Mouse (Mus musculus) C2C12 (cell line): Measurements from ENCODE around the gene Ctxn1. TPM values are rescaled to one million over a fixed set of nuclear protein-coding genes. Genes with fewer than 3 reads are reported as not detected.

ENCODE experiments used
- H3K27me3 ChIP-seq: one replicate; pipeline ENCODE4 v1.6.1; 2011; ENCODE audit not compliant: control insufficient read depth, insufficient read depth, insufficient read length
- H3K36me3 ChIP-seq: one replicate; pipeline ENCODE4 v1.6.1; 2011; ENCODE audit not compliant: control insufficient read depth, insufficient read depth
- H3K4me3 ChIP-seq: one replicate; pipeline ENCODE4 v1.5.1; 2011; ENCODE audit warnings: mild to moderate bottlenecking, control low read depth; ENCODE audit not compliant: poor library complexity, insufficient read depth, severe bottlenecking
- H3K79me2 ChIP-seq: one replicate; pipeline ENCODE4 v1.6.1; 2011; ENCODE audit not compliant: control insufficient read depth, insufficient read depth
- H3K79me3 ChIP-seq: one replicate; pipeline ENCODE4 v1.6.1; 2011; ENCODE audit warnings: low read depth, control low read depth
- H3ac ChIP-seq: one replicate; pipeline ENCODE3; 2011; ENCODE audit warnings: low read depth; ENCODE audit not compliant: control insufficient read depth, insufficient read length
- CEBPB ChIP-seq: IDR thresholded peaks from one replicate; pipeline ENCODE4 v1.6.1; 2011; ENCODE audit warnings: low read depth, mild to moderate bottlenecking, control low read depth, moderate library complexity
- CTCF ChIP-seq: IDR thresholded peaks from one replicate; pipeline ENCODE4 v1.5.1; 2011; ENCODE audit not compliant: control insufficient read depth, insufficient read depth, insufficient read length
- FOSL1 ChIP-seq: IDR thresholded peaks from one replicate; pipeline ENCODE4 v1.8.0; 2011; ENCODE audit warnings: mild to moderate bottlenecking, low read length; ENCODE audit not compliant: poor library complexity, insufficient read depth, severe bottlenecking
- MAX ChIP-seq: IDR thresholded peaks from one replicate; pipeline ENCODE4 v1.6.1; 2011; ENCODE audit warnings: mild to moderate bottlenecking, control low read depth
- MYOD1 ChIP-seq: IDR thresholded peaks from one replicate; pipeline ENCODE4 v1.6.1; 2011; ENCODE audit warnings: low read depth; ENCODE audit not compliant: control insufficient read depth, insufficient read length
- MYOG ChIP-seq: IDR thresholded peaks from one replicate; pipeline ENCODE4 v1.6.1; 2011; ENCODE audit not compliant: control insufficient read depth, insufficient read length; ENCODE audit errors: extremely low read depth
- USF1 ChIP-seq: IDR thresholded peaks from one replicate; pipeline ENCODE4 v1.6.1; 2011; ENCODE audit warnings: low read depth, mild to moderate bottlenecking, control low read depth, moderate library complexity
- polyA plus RNA-seq: library from polyadenylated mRNA; unstranded; fragments of >200 nt; fragmentation: generic; extraction: Trizol; gene quantifications from one replicate; pipeline ENCODE4 v1.2.1, GENCODE M21; 2012; ENCODE audit warnings: missing spikeins

Ctxn1 gene
- polyA plus RNA-seq, 1 experiment: 45.0 TPM

- H3K36me3 ChIP-seq: no peaks in the 10 kb centered on the region
- H3K4me3 ChIP-seq: no peak overlapping the region
- H3K27me3 ChIP-seq: peaks cover 10% of the 10 kb centered on the region
Measured at GRCm38 (mm10) chr8:4216296-4216695, 42.8 kb downstream of the Ctxn1 start.

GRCm38 (mm10) chr8:4214006-4214980 is 44.8 kb downstream of the Ctxn1 start:
- H3K36me3 ChIP-seq: no peaks in the 10 kb centered on the region
- H3K79me2 ChIP-seq: no peaks in the 10 kb centered on the region
- H3ac ChIP-seq: no peak overlapping the region
- H3K79me3 ChIP-seq: no peaks in the 10 kb centered on the region
- no peak overlapping the region for H3K4me3 ChIP-seq
- TF ChIP-seq FOSL1 (no peak), CTCF (no peak), MYOD1 (no peak), MAX (no peak), MYOG (no peak), USF1 (no peak), CEBPB (no peak)
- peaks cover 10% of the 10 kb centered on the region for H3K27me3 ChIP-seq

More at GRCm38 (mm10) chr8:4216296-4216695, 42.8 kb downstream of the Ctxn1 start:
- no peaks in the 10 kb centered on the region for H3K79me2 ChIP-seq
- H3ac ChIP-seq: no peak overlapping the region
- TF ChIP-seq MYOG: no peak
- TF ChIP-seq MAX: no peak
- no peak for TF ChIP-seq FOSL1
- no peak for TF ChIP-seq MYOD1
- no peak for TF ChIP-seq CEBPB
- no peak for TF ChIP-seq CTCF
- no peak for TF ChIP-seq USF1
- H3K79me3 ChIP-seq: no peaks in the 10 kb centered on the region

GRCm38 (mm10) chr8:4213210-4214005 is 45.7 kb downstream of the Ctxn1 start:
- TF ChIP-seq MYOD1 (no peak), FOSL1 (no peak), MYOG (no peak), USF1 (no peak), MAX (no peak), CEBPB (no peak), CTCF (no peak)
- H3K36me3 ChIP-seq: no peaks in the 10 kb centered on the region
- H3ac ChIP-seq: no peak overlapping the region
- H3K4me3 ChIP-seq: no peak overlapping the region
- H3K27me3 ChIP-seq: peaks cover 10% of the 10 kb centered on the region
- no peaks in the 10 kb centered on the region for H3K79me3 ChIP-seq
- H3K79me2 ChIP-seq: no peaks in the 10 kb centered on the region

- TF ChIP-seq MAX: no peak
- TF ChIP-seq FOSL1: no peak
- TF ChIP-seq CEBPB: no peak
- no peak for TF ChIP-seq USF1
- no peak for TF ChIP-seq MYOD1
- TF ChIP-seq MYOG: no peak
- TF ChIP-seq CTCF: no peak
- Histone ChIP-seq H3K36me3 (no peaks in the 10 kb centered on the region), H3K79me2 (no peaks in the 10 kb centered on the region), H3K4me3 (no peak overlapping the region), H3K27me3 (peaks cover 10% of the 10 kb centered on the region), H3K79me3 (no peaks in the 10 kb centered on the region), H3ac (no peak overlapping the region)
Measured at GRCm38 (mm10) chr8:4212809-4213209, 46.3 kb downstream of the Ctxn1 start.

DNA sequence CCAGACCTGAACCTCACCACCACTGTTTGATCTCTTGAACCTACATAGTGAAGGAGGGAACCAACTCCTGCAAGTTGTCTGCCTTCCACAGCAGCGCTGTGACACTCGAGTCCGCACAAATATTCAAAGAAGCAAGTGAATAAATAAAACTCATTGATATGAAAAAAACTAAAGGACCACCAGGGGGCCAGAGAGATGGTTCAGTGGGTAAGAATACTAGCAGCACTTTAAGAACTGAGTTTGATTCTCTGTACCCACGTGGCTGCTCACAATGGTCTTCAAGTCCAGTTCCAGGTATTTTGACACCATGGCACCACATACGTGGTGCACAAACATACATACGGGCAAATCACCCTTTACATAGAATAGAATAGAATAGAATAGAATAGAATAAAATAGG is 48.0 kb downstream of the Ctxn1 start:
- TF ChIP-seq CTCF (no peak), MYOD1 (no peak), MYOG (no peak), FOSL1 (no peak), CEBPB (no peak), USF1 (no peak), MAX (no peak)
- no peaks in the 10 kb centered on the region for H3K79me2 ChIP-seq
- H3K36me3 ChIP-seq: no peaks in the 10 kb centered on the region
- peaks cover under 1% of the 10 kb centered on the region for H3K27me3 ChIP-seq
- H3K4me3 ChIP-seq: no peak overlapping the region
- H3ac ChIP-seq: no peak overlapping the region
- no peaks in the 10 kb centered on the region for H3K79me3 ChIP-seq

Other genes starting within 250 kb of the Ctxn1 start
- gene Cd209f, start 153.4 kb downstream of the Ctxn1 start, polyA plus RNA-seq: not detected
- not detected for gene Cd209g, start 125.2 kb downstream of the Ctxn1 start, polyA plus RNA-seq
- gene Evi5l, start 92.7 kb downstream of the Ctxn1 start, polyA plus RNA-seq: 11.6 TPM
- 0.18 TPM for gene Prr36, start 41.8 kb downstream of the Ctxn1 start, polyA plus RNA-seq
- 1.7 TPM for gene Lrrc8e, start 32.4 kb downstream of the Ctxn1 start, polyA plus RNA-seq
- gene Map2k7, start 20.5 kb downstream of the Ctxn1 start, polyA plus RNA-seq: 33.5 TPM
- gene Gm49320, start 20.4 kb downstream of the Ctxn1 start, polyA plus RNA-seq: 0.11 TPM
- 0.59 TPM for gene Tgfbr3l, start 11.1 kb downstream of the Ctxn1 start, polyA plus RNA-seq
- 44.1 TPM for gene Snapc2, start 6.2 kb downstream of the Ctxn1 start, polyA plus RNA-seq
- 38.0 TPM for gene Timm44, start 16.6 kb upstream of the Ctxn1 start, polyA plus RNA-seq
- 6.0 TPM for gene Ccl25, start 65.9 kb upstream of the Ctxn1 start, polyA plus RNA-seq
- 63.8 TPM for gene Elavl1, start 66.1 kb upstream of the Ctxn1 start, polyA plus RNA-seq
- gene Cers4, start 233.8 kb upstream of the Ctxn1 start, polyA plus RNA-seq: 0.23 TPM